Mouse (Mus musculus) heart, postnatal 0 days (tissue): ENCODE results near the gene Ap3b1.

ENCODE experiments used
- CTCF ChIP-seq: IDR thresholded peaks from 2 replicates; pipeline ENCODE4 v1.5.1; 2016; ENCODE audit warnings: antibody characterized with exemption, control low read depth, low read depth
- EP300 ChIP-seq: IDR thresholded peaks from 2 replicates; pipeline ENCODE4 v1.6.1; 2016; ENCODE audit warnings: antibody characterized with exemption, low read depth

GRCm38 (mm10) chr13:94537336-94537735, 178.6 kb downstream of the Ap3b1 start:
- TF ChIP-seq CTCF = no peak
- no peak for TF ChIP-seq EP300
